Mouse (Mus musculus) cerebellum, adult 2 months (tissue): Measurements from ENCODE around the gene Sema7a.

ENCODE experiments used
- CTCF ChIP-seq: fragments of 200-500 bp; IDR thresholded peaks from 2 replicates; pipeline ENCODE4 v1.5.1; 2011; ENCODE audit warnings: low read depth, mild to moderate bottlenecking, control low read depth, low read length, moderate library complexity, borderline replicate concordance; ENCODE audit not compliant: insufficient read depth
- POLR2A ChIP-seq: fragments of 200-500 bp; IDR thresholded peaks from 2 replicates; pipeline ENCODE4 v1.6.1; 2011; ENCODE audit warnings: low read length, control low read depth, borderline replicate concordance; ENCODE audit not compliant: insufficient read depth

DNA sequence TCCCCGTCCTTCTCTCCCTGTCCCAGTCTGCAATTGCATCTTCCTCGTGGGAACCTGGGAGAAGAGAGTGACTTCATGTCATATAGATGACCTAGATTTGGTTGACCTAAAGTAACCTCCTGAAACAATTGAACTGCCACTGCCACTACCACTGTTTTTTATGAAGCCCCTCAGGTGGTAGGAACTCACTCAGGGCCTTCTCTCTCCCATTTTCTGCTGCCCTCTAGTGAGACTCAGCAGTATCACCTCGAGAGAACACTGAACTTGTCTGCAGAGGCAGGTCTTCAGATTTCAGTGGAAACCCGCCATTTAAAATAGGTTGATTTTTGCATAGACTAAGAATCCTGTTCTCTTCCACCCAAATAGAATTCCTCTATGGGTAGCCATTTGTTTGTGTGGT, 55.4 kb downstream of the Sema7a start:
- TF ChIP-seq CTCF (peak; percentile 57), POLR2A (no peak)
